Mouse (Mus musculus) intestine, embryonic 15.5 days (tissue): Measurements from ENCODE around the gene Gm47959. TPM values are rescaled to one million over a fixed set of nuclear protein-coding genes. Genes with fewer than 3 reads are reported as not detected.

Experiments
- ATAC-seq: fragments of 200-750 bp; cut with Nextera tagmentation; 2 replicates; pipeline ENCODE4 v1.8.0; 2017; ENCODE audit warnings: moderate TSS enrichment, moderate library complexity
- H3K27ac ChIP-seq: fragments of 300-500 bp; sonication (generic); 2 replicates; pipeline ENCODE4 v1.5.1; 2015; ENCODE audit warnings: mild to moderate bottlenecking, inconsistent platforms
- H3K27me3 ChIP-seq: fragments of 300-500 bp; sonication (generic); replicated peaks from 2 replicates; pipeline ENCODE4 v1.6.1; 2015; ENCODE audit warnings: inconsistent platforms
- H3K36me3 ChIP-seq: fragments of 300-500 bp; sonication (generic); 2 replicates; pipeline ENCODE4 v1.6.1; 2015; ENCODE audit warnings: inconsistent platforms
- H3K4me1 ChIP-seq: fragments of 300-500 bp; sonication (generic); replicated peaks from 2 replicates; pipeline ENCODE4 v1.6.1; 2015; ENCODE audit warnings: inconsistent platforms
- H3K4me2 ChIP-seq: fragments of 300-500 bp; sonication (generic); replicated peaks from 2 replicates; pipeline ENCODE4 v1.6.1; 2015; ENCODE audit warnings: mild to moderate bottlenecking, inconsistent platforms
- H3K4me3 ChIP-seq: fragments of 300-500 bp; sonication (generic); replicated peaks from 2 replicates; pipeline ENCODE4 v1.5.1; 2015; ENCODE audit warnings: inconsistent platforms
- H3K9ac ChIP-seq: fragments of 300-500 bp; sonication (generic); 2 replicates; pipeline ENCODE4 v1.6.1; 2015; ENCODE audit warnings: inconsistent platforms
- H3K9me3 ChIP-seq: fragments of 300-500 bp; sonication (generic); 2 replicates; pipeline ENCODE4 v1.6.1; 2016; ENCODE audit warnings: inconsistent platforms
- WGBS: fragments of 180-500 bp; shearing (Covaris S2); methylation state at CpG from one replicate; pipeline ENCODE4 v1.1.7; 2015; 5-methylcytosine and 5-hydroxymethylcytosine counted together
- polyA plus RNA-seq: library from polyadenylated mRNA; unstranded; fragments of >200 nt; fragmentation: Nextera tagmentation; extraction: Ambion mirVana; gene quantifications from 2 replicates; pipeline ENCODE4 v1.2.1, GENCODE M21; 2015

The Gm47959 gene
- polyA plus RNA-seq, 1 experiment from 2014 or later: not detected

- Histone ChIP-seq H3K9me3 (no peaks in the 10 kb centered on the region), H3K4me1 (0 out of 2 replicates have a peak, but pooled peaks cover 5% of the 10 kb centered on the region), H3K36me3 (no peaks in the 10 kb centered on the region), H3K4me2 (peak within 1 kb of the TSS; percentile 80), H3K9ac (peak within 1 kb of the TSS; percentile 39), H3K4me3 (peak within 1 kb of the TSS; percentile 46), H3K27ac (no peak within 1 kb of the TSS), H3K27me3 (no peaks in the 10 kb centered on the region)
- 2% methylated on average over 25 of the region's 25 CpGs for WGBS
- ATAC-seq: peak; percentile 85
Measured at GRCm38 (mm10) chr1:83038109-83038672, 37.8 kb downstream of the Gm47959 start, which contains the start of gene Slc19a3. TSS of gene Slc19a3 (minus strand) at chr1:83038448.

DNA sequence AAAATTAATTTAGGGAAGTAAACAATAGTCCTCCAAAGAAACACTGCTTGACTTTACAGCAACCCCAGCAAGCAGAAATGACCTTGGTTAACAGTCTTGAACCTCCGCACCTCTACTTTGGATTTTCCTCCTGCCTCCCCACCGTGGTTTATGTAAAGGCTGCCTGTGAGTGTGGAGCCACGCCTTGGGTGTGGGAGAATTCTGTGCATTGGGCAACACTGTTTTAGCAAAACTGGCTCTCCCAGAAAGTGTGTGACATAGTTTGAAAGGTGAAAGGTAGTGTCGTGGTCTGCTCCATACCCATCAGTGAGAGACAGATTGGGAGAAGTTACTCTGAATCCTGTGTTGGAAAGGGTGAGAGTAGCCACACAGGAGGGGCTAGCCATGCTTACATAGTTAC is 38.7 kb downstream of the Gm47959 start:
- H3K27ac ChIP-seq: no peak overlapping the region
- 63% methylated on average over 4 of the region's 4 CpGs for WGBS
- no peaks in the 10 kb centered on the region for H3K36me3 ChIP-seq
- 0 out of 2 replicates have a peak, but pooled peaks cover 5% of the 10 kb centered on the region for H3K4me1 ChIP-seq
- H3K9me3 ChIP-seq: no peaks in the 10 kb centered on the region
- peak; percentile 40 for ATAC-seq
- no peak overlapping the region for H3K4me2 ChIP-seq
- H3K4me3 ChIP-seq: no peak overlapping the region
- no peaks in the 10 kb centered on the region for H3K27me3 ChIP-seq
- no peak overlapping the region for H3K9ac ChIP-seq

- no peaks in the 10 kb centered on the region for H3K36me3 ChIP-seq
- H3K9ac ChIP-seq: no peak within 1 kb of the TSS
- no peak within 1 kb of the TSS for H3K27ac ChIP-seq
- no peak within 1 kb of the TSS for H3K4me2 ChIP-seq
- no peaks in the 10 kb centered on the region for H3K9me3 ChIP-seq
- 0 out of 2 replicates have a peak, but pooled peaks cover 5% of the 10 kb centered on the region for H3K4me1 ChIP-seq
- no peak for ATAC-seq
- WGBS: 80% methylated on average over 2 of the region's 2 CpGs
- H3K4me3 ChIP-seq: no peak within 1 kb of the TSS
- no peaks in the 10 kb centered on the region; the same call in 1 of the 2 replicates for H3K27me3 ChIP-seq
Measured at GRCm38 (mm10) chr1:83042380-83042779, 42.0 kb downstream of the Gm47959 start, which contains the start of gene Krtap28-10. TSS of gene Krtap28-10 (minus strand) at chr1:83042480.

GRCm38 (mm10) chr1:83044882-83045427 is 44.6 kb downstream of the Gm47959 start, which contains the start of gene Gm47969:
TSS of gene Gm47969 (plus strand) at chr1:83044932.
- no peak for ATAC-seq
- WGBS: 77% methylated on average over 5 of the region's 5 CpGs

More at GRCm38 (mm10) chr1:83044882-83045427, 44.6 kb downstream of the Gm47959 start, which contains the start of gene Gm47969:
- no peak within 1 kb of the TSS for H3K4me2 ChIP-seq
- no peaks in the 10 kb centered on the region for H3K9me3 ChIP-seq
- H3K4me3 ChIP-seq: no peak within 1 kb of the TSS
- H3K9ac ChIP-seq: no peak within 1 kb of the TSS
- no peak within 1 kb of the TSS for H3K27ac ChIP-seq
- H3K27me3 ChIP-seq: no peaks in the 10 kb centered on the region; the same call in 1 of the 2 replicates
- no peaks in the 10 kb centered on the region for H3K36me3 ChIP-seq
- no peaks in the 10 kb centered on the region for H3K4me1 ChIP-seq

Other genes starting within 250 kb of the Gm47959 start
- gene Tm4sf20, start 232.1 kb upstream of the Gm47959 start, polyA plus RNA-seq: 141 and 153 TPM in 2 replicates
- not detected in 2 replicates for gene Gm47791, start 229.3 kb upstream of the Gm47959 start, polyA plus RNA-seq
- gene Agfg1, start 161.1 kb upstream of the Gm47959 start, polyA plus RNA-seq: 33.0 and 35.7 TPM in 2 replicates
- gene A030005L19Rik, start 87.2 kb upstream of the Gm47959 start, polyA plus RNA-seq: 0.36 TPM in 1 of 2 replicates, not detected in the other
- not detected in 2 replicates for gene A030014E15Rik, start 75.6 kb upstream of the Gm47959 start, polyA plus RNA-seq
- gene Gm6217, start 69.1 kb upstream of the Gm47959 start, polyA plus RNA-seq: not detected in 2 replicates
- gene A030003K21Rik, start 57.2 kb upstream of the Gm47959 start, polyA plus RNA-seq: not detected in 2 replicates
- gene Gm7544, start 44.5 kb upstream of the Gm47959 start, polyA plus RNA-seq: not detected in 2 replicates
- gene Gm47955, start 40.3 kb upstream of the Gm47959 start, polyA plus RNA-seq: not detected in 2 replicates
- 1.0 and 1.1 TPM in 2 replicates for gene Slc19a3, start 37.9 kb downstream of the Gm47959 start, polyA plus RNA-seq
- not detected in 2 replicates for gene Krtap28-10, start 41.9 kb downstream of the Gm47959 start, polyA plus RNA-seq
- not detected in 2 replicates for gene Gm47969, start 44.4 kb downstream of the Gm47959 start, polyA plus RNA-seq
- not detected in 2 replicates for gene A030005K14Rik, start 58.8 kb downstream of the Gm47959 start, polyA plus RNA-seq
- gene Krtap28-13, start 60.4 kb downstream of the Gm47959 start, polyA plus RNA-seq: not detected in 2 replicates
- 3.6 and 3.9 TPM in 2 replicates for gene Ccl20, start 116.2 kb downstream of the Gm47959 start, polyA plus RNA-seq
- gene Daw1, start 159.2 kb downstream of the Gm47959 start, polyA plus RNA-seq: 0.18 TPM in 1 of 2 replicates, not detected in the other